In genomic region chr11:82253421-82253820, GRCm38 (mm10) we compare ENCODE assay signal across 22 mouse cellular contexts. TPM values are rescaled to one million over a fixed set of nuclear protein-coding genes. Genes with fewer than 3 reads are reported as not detected.
"Had no signal": no experiment of that assay in that cellular context is flagged by ENCODE, and none has a peak within 500 bp of the region (broad histone marks: within the 10 kb centered on the region; RNA-seq: fewer than 3 reads in every experiment).

No protein-coding gene starts in this region.

- DNase-seq: kidney, adult 18-20 months; kidney, postnatal 10 days; kidney, postnatal 4 days; lung, postnatal 14 days; thymus, adult 2 months; thymus, postnatal 25 days had no signal

- H3K36me3 ChIP-seq: intestine, embryonic 15.5 days; liver, embryonic 15.5 days; lung, embryonic 15.5 days; midbrain, embryonic 12.5 days; stomach, embryonic 15.5 days had no signal

- H3K4me1 ChIP-seq: intestine, embryonic 15.5 days; liver, embryonic 15.5 days; lung, embryonic 15.5 days; stomach, embryonic 15.5 days had no signal

- H3K9ac ChIP-seq: intestine, embryonic 15.5 days; liver, embryonic 15.5 days; lung, embryonic 15.5 days; midbrain, embryonic 12.5 days; stomach, embryonic 15.5 days had no signal

- H3K27me3 ChIP-seq: intestine, embryonic 15.5 days; liver, embryonic 15.5 days; lung, embryonic 15.5 days; stomach, embryonic 15.5 days had no signal

- H3K4me3 ChIP-seq: intestine, embryonic 15.5 days; layer of hippocampus, adult 2 months; liver, embryonic 15.5 days; lung, embryonic 15.5 days; megakaryocyte, embryonic 14.5 days; midbrain, embryonic 12.5 days; stomach, embryonic 15.5 days had no signal

- ATAC-seq: intestine, embryonic 15.5 days had no signal

- H3K27ac ChIP-seq: intestine, embryonic 15.5 days; layer of hippocampus, adult 2 months; liver, embryonic 15.5 days; lung, embryonic 15.5 days; macrophage; midbrain, embryonic 12.5 days; stomach, embryonic 15.5 days had no signal

- H3K4me2 ChIP-seq: intestine, embryonic 15.5 days; liver, embryonic 11.5 days; liver, embryonic 15.5 days; lung, embryonic 15.5 days; midbrain, embryonic 12.5 days; stomach, embryonic 15.5 days had no signal

- H3K9me3 ChIP-seq: intestine, embryonic 15.5 days; liver, embryonic 15.5 days; lung, embryonic 15.5 days; midbrain, embryonic 12.5 days; stomach, embryonic 15.5 days had no signal

RNA-seq across cellular contexts. Expression of gene Ccl1, which starts 52.1 kb away (rescaled TPM):
- total RNA-seq: layer of hippocampus, adult 2 months; layer of hippocampus, postnatal 25 days; left cerebral cortex, adult 8-10 months; left cerebral cortex, postnatal 25 days; monocyte, adult 5-6 weeks had no signal
- polyA plus RNA-seq: intestine, embryonic 15.5 days; kidney, embryonic 14.5 days; limb, embryonic 14.5 days; liver, embryonic 11.5 days; liver, embryonic 15.5 days; lung, embryonic 15.5 days; macrophage; midbrain, embryonic 12.5 days; spleen, adult 2 months; stomach, embryonic 15.5 days had no signal
